Mouse (Mus musculus): ENCODE measurements around the gene Dab1. TPM values are rescaled to one million over a fixed set of nuclear protein-coding genes. Genes with fewer than 3 reads are reported as not detected.

Dab1 gene
- total RNA-seq, 2 experiments from 2014 or later: 111 to 114 TPM

- intact Hi-C loops (cut with DNase I): no loop called here
- DNase-seq (ENCODE audit: low spot score in 2 of 2): peak in 1 of 2 experiments; percentile 41
Observed at GRCm38 (mm10) chr4:104399106-104399730, 780.1 kb downstream of the Dab1 start.

GRCm38 (mm10) chr4:104404099-104404498, 784.9 kb downstream of the Dab1 start:
- DNase-seq (ENCODE audit: low spot score in 2 of 2): no peak

GRCm38 (mm10) chr4:104410922-104411321, 791.8 kb downstream of the Dab1 start:
- intact Hi-C loops (cut with DNase I): no loop called here
- DNase-seq (ENCODE audit: low spot score in 2 of 2): peak in 1 of 2 experiments; percentile 49

More at GRCm38 (mm10) chr4:104404099-104404498, 784.9 kb downstream of the Dab1 start:
- intact Hi-C loops (cut with DNase I): no loop called here

- intact Hi-C loops (cut with DNase I): no loop called here
- DNase-seq (ENCODE audit: low spot score in 2 of 2): no peak
Observed at GRCm38 (mm10) chr4:104415482-104415881, 796.3 kb downstream of the Dab1 start.

GRCm38 (mm10) chr4:104418354-104418753, 799.2 kb downstream of the Dab1 start:
- intact Hi-C loops (cut with DNase I): no loop called here
- DNase-seq (ENCODE audit: low spot score in 2 of 2): no peak

- DNase-seq (ENCODE audit: low spot score in 2 of 2): peak in 1 of 2 experiments; percentile 64
- intact Hi-C loops (cut with DNase I): no loop called here
Observed at GRCm38 (mm10) chr4:104420983-104421680, 802.0 kb downstream of the Dab1 start.

GRCm38 (mm10) chr4:104429127-104429526, 810.0 kb downstream of the Dab1 start:
- DNase-seq (ENCODE audit: low spot score in 2 of 2): no peak
- intact Hi-C loops (cut with DNase I): no loop called here

GRCm38 (mm10) chr4:104431231-104431855, 812.2 kb downstream of the Dab1 start:
- intact Hi-C loops (cut with DNase I): no loop called here
- DNase-seq (ENCODE audit: low spot score in 2 of 2): no peak

GRCm38 (mm10) chr4:104432150-104432549, 813.0 kb downstream of the Dab1 start:
- DNase-seq (ENCODE audit: low spot score in 2 of 2): peak in 1 of 2 experiments; percentile 43
- intact Hi-C loops (cut with DNase I): no loop called here

GRCm38 (mm10) chr4:104435736-104436135, 816.6 kb downstream of the Dab1 start:
- DNase-seq (ENCODE audit: low spot score in 2 of 2): peak in 1 of 2 experiments; percentile 66
- intact Hi-C loops (cut with DNase I): no loop called here

- intact Hi-C loops (cut with DNase I): no loop called here
- no peak for DNase-seq (ENCODE audit: low spot score in 2 of 2)
Observed at GRCm38 (mm10) chr4:104436411-104436810, 817.3 kb downstream of the Dab1 start.

GRCm38 (mm10) chr4:104438730-104439129, 819.6 kb downstream of the Dab1 start:
- intact Hi-C loops (cut with DNase I): no loop called here
- no peak for DNase-seq (ENCODE audit: low spot score in 2 of 2)

- intact Hi-C loops (cut with DNase I): no loop called here
Observed at GRCm38 (mm10) chr4:104439641-104440040, 820.5 kb downstream of the Dab1 start.

GRCm38 (mm10) chr4:104442925-104443747, 824.0 kb downstream of the Dab1 start:
- intact Hi-C loops (cut with DNase I): no loop called here

More at GRCm38 (mm10) chr4:104439641-104440040, 820.5 kb downstream of the Dab1 start:
- no peak for DNase-seq (ENCODE audit: low spot score in 2 of 2)

GRCm38 (mm10) chr4:104443775-104444174, 824.6 kb downstream of the Dab1 start:
- intact Hi-C loops (cut with DNase I): no loop called here
- no peak for DNase-seq (ENCODE audit: low spot score in 2 of 2)

More at GRCm38 (mm10) chr4:104442925-104443747, 824.0 kb downstream of the Dab1 start:
- no peak for DNase-seq (ENCODE audit: low spot score in 2 of 2)

- intact Hi-C loops (cut with DNase I): no loop called here
- DNase-seq (ENCODE audit: low spot score in 2 of 2): no peak
Observed at GRCm38 (mm10) chr4:104444985-104445384, 825.8 kb downstream of the Dab1 start.

GRCm38 (mm10) chr4:104448199-104448598, 829.0 kb downstream of the Dab1 start:
- DNase-seq (ENCODE audit: low spot score in 2 of 2): no peak
- intact Hi-C loops (cut with DNase I): no loop called here

GRCm38 (mm10) chr4:104450645-104451044, 831.5 kb downstream of the Dab1 start:
- intact Hi-C loops (cut with DNase I): loop anchor here (10.0 kb wide), 1 partner anchor 204 kb away; no protein-coding TSS in a partner anchor
- DNase-seq (ENCODE audit: low spot score in 2 of 2): no peak

- intact Hi-C loops (cut with DNase I): loop anchor here (1.0 to 10.0 kb wide), 3 partner anchors 80 to 202 kb away; no protein-coding TSS in a partner anchor
Observed at GRCm38 (mm10) chr4:104452587-104452986, 833.4 kb downstream of the Dab1 start.

More at GRCm38 (mm10) chr4:104452587-104452986, 833.4 kb downstream of the Dab1 start:
- DNase-seq (ENCODE audit: low spot score in 2 of 2): peak; percentile 71 to 94

All from left cerebral cortex, postnatal 25 days (tissue).